Mouse (Mus musculus) liver, embryonic 11.5 days (tissue): ENCODE data around the gene Fam78a. TPM values are rescaled to one million over a fixed set of nuclear protein-coding genes. Genes with fewer than 3 reads are reported as not detected.
"Not testable (repeated sequence)": the region's sequence is repeated elsewhere in the genome, so short reads cannot be mapped to it uniquely, and the experiment has no call there.

Source experiments
- ATAC-seq: fragments of 200-750 bp; cut with Nextera tagmentation; replicated peaks from 2 replicates; pipeline ENCODE4 v1.8.0; 2017; ENCODE audit warnings: moderate number of reproducible peaks, mild to moderate bottlenecking, moderate TSS enrichment, moderate library complexity; ENCODE audit not compliant: low FRiP score
- DNase-seq: peaks from one replicate; pipeline ENCODE4 v3.0.0-alpha.2; 2017; ENCODE audit warnings: low spot score
- H3K27ac ChIP-seq: fragments of 300-500 bp; sonication (generic); 2 replicates; pipeline ENCODE4 v1.5.1; 2014; ENCODE audit warnings: mild to moderate bottlenecking, low read depth, low read length, control low read depth
- H3K27me3 ChIP-seq: fragments of 300-500 bp; sonication (generic); replicated peaks from 2 replicates; pipeline ENCODE4 v1.6.1; 2014; ENCODE audit warnings: low read length, mixed read lengths; ENCODE audit not compliant: control insufficient read depth, insufficient read depth
- H3K36me3 ChIP-seq: fragments of 300-500 bp; sonication (generic); 2 replicates; pipeline ENCODE4 v1.6.1; 2014; ENCODE audit warnings: mild to moderate bottlenecking, low read length, moderate library complexity, mixed read lengths; ENCODE audit not compliant: control insufficient read depth, insufficient read depth
- H3K4me1 ChIP-seq: fragments of 300-500 bp; sonication (generic); replicated peaks from 2 replicates; pipeline ENCODE4 v1.6.1; 2014; ENCODE audit warnings: low read length, mixed read lengths; ENCODE audit not compliant: control insufficient read depth, insufficient read depth
- H3K4me2 ChIP-seq: fragments of 300-500 bp; sonication (generic); 2 replicates; pipeline ENCODE4 v1.6.1; 2014; ENCODE audit warnings: mild to moderate bottlenecking, control low read depth, moderate library complexity
- H3K4me3 ChIP-seq: fragments of 300-500 bp; sonication (generic); 2 replicates; pipeline ENCODE4 v1.5.1; 2014; ENCODE audit warnings: low read depth, low read length, control low read depth
- H3K9ac ChIP-seq: fragments of 300-500 bp; sonication (generic); 2 replicates; pipeline ENCODE4 v1.6.1; 2014; ENCODE audit warnings: low read depth, low read length, control low read depth
- H3K9me3 ChIP-seq: fragments of 300-500 bp; sonication (generic); 2 replicates; pipeline ENCODE4 v1.6.1; 2016; ENCODE audit warnings: low read length, inconsistent platforms, mixed read lengths; ENCODE audit not compliant: control insufficient read depth
- WGBS: fragments of 180-500 bp; shearing (Covaris S2); extraction: QIAGEN DNeasy Blood & Tissue Kit; methylation state at CpG from one replicate; pipeline ENCODE4 v1.1.7; 2014; 5-methylcytosine and 5-hydroxymethylcytosine counted together
- polyA plus RNA-seq: library from polyadenylated mRNA; unstranded; fragments of >200 nt; fragmentation: Nextera tagmentation; extraction: Ambion mirVana; gene quantifications from 2 replicates; pipeline ENCODE4 v1.2.1, GENCODE M21; 2014

Gene Fam78a
- polyA plus RNA-seq, 1 experiment from 2014 or later: 19.2 TPM

GRCm38 (mm10) chr2:32052418-32052817 lies 32.2 kb downstream of the Fam78a start:
- Histone ChIP-seq H3K27ac (no peak overlapping the region), H3K4me2 (no peak overlapping the region), H3K4me1 (peaks cover 11% of the 10 kb centered on the region; the same call in 1 of the 2 replicates), H3K27me3 (no peaks in the 10 kb centered on the region), H3K36me3 (peaks cover 19% of the 10 kb centered on the region), H3K9me3 (no peaks in the 10 kb centered on the region), H3K9ac (no peak overlapping the region), H3K4me3 (no peak overlapping the region)
- ATAC-seq (no peak), DNase-seq (no peak)
- 94% methylated on average over 7 of the region's 7 CpGs for WGBS

DNA sequence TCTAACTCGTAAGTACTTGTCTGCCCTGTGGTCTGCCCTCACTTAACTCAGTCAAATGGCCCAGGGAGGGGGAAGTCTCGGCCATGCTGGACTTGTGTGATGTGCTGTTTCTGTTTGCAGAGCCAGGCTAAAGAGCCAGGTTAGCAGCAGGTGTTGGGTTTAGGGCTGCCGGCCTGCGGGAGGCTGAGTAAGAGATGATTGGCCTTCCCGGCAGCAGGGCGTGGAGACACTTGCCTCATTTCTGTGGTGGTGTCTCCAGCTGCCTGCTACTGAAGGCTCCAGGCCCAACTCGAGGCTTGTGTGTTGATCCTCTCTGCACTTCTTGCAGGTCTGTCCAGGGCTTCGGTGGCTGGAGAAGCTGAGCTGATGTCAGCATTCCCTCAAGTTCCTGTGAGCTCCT lies 32.9 kb downstream of the Fam78a start:
- Histone ChIP-seq H3K27me3 (no peaks in the 10 kb centered on the region), H3K9ac (no peak overlapping the region), H3K9me3 (no peaks in the 10 kb centered on the region), H3K4me3 (no peak overlapping the region), H3K36me3 (peaks cover 19% of the 10 kb centered on the region), H3K27ac (no peak overlapping the region), H3K4me1 (0 out of 2 replicates have a peak, but pooled peaks cover 8% of the 10 kb centered on the region), H3K4me2 (no peak overlapping the region)
- no peak for DNase-seq
- ATAC-seq: no peak
- 92% methylated on average over 8 of the region's 8 CpGs for WGBS

DNA sequence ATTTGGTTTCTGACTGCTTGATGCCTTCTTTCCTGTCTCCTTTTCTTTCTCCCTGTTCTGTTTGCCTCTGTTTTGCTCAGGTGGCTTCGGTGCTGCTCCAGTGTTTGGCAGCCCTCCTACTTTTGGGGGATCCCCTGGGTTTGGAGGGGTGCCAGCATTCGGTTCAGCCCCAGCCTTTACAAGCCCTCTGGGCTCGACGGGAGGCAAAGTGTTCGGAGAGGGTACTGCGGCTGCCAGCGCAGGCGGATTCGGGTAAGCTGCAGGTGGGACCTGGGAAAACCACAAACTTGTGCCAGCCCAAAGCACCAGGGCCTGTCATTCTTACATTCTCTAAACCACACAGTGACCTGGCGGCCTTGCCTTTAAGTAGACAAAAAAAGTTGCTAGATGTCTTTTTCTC lies 37.3 kb downstream of the Fam78a start:
- Histone ChIP-seq H3K4me1 (no peaks in the 10 kb centered on the region), H3K4me3 (no peak overlapping the region), H3K9ac (no peak overlapping the region), H3K4me2 (no peak overlapping the region), H3K27me3 (no peaks in the 10 kb centered on the region), H3K9me3 (no peaks in the 10 kb centered on the region), H3K36me3 (peaks cover 38% of the 10 kb centered on the region), H3K27ac (no peak overlapping the region)
- 92% methylated on average over 10 of the region's 10 CpGs for WGBS
- DNase-seq (no peak), ATAC-seq (no peak)

- Histone ChIP-seq H3K27me3 (no peaks in the 10 kb centered on the region), H3K9me3 (no peaks in the 10 kb centered on the region), H3K36me3 (peaks cover 38% of the 10 kb centered on the region), H3K27ac (no peak overlapping the region), H3K9ac (no peak overlapping the region), H3K4me2 (no peak overlapping the region), H3K4me1 (no peaks in the 10 kb centered on the region), H3K4me3 (no peak overlapping the region)
- DNase-seq (no peak), ATAC-seq (no peak)
- WGBS: 89% methylated on average over 10 of the region's 10 CpGs
Observed at GRCm38 (mm10) chr2:32046009-32046408, 38.6 kb downstream of the Fam78a start.

GRCm38 (mm10) chr2:32045375-32045774 lies 39.3 kb downstream of the Fam78a start:
- Histone ChIP-seq H3K36me3 (peaks cover 36% of the 10 kb centered on the region), H3K27me3 (no peaks in the 10 kb centered on the region), H3K4me3 (no peak overlapping the region), H3K27ac (no peak overlapping the region), H3K4me2 (no peak overlapping the region), H3K4me1 (no peaks in the 10 kb centered on the region), H3K9ac (no peak overlapping the region), H3K9me3 (no peaks in the 10 kb centered on the region)
- ATAC-seq (no peak), DNase-seq (no peak)
- 86% methylated on average over 6 of the region's 6 CpGs for WGBS

DNA sequence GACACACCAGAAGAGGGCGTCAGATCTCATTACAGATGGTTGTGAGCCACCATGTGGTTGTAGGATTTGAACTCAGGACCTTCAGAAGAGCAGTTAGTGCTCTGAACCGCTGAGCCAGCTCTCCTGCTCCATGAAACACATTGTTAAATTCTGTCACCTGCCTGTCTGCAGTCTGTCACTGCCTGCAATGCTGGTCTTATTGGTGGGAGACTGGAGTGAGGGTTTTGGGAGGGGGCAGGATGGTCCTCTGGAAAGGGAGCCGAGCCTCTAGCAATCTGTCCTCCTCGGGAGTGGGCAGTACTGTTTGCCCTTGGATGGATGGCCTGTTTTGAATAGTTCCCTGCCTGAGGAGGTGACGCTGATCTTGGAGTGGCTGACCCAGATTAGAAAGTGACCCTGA lies 40.8 kb downstream of the Fam78a start:
- H3K9ac ChIP-seq: no peak overlapping the region
- H3K27ac ChIP-seq: no peak overlapping the region
- H3K4me3 ChIP-seq: no peak overlapping the region
- H3K4me2 ChIP-seq: no peak overlapping the region
- H3K9me3 ChIP-seq: no peaks in the 10 kb centered on the region
- H3K27me3 ChIP-seq: no peaks in the 10 kb centered on the region
- peaks cover 41% of the 10 kb centered on the region for H3K36me3 ChIP-seq
- ATAC-seq: no peak
- no peak for DNase-seq
- 71% methylated on average over 5 of the region's 5 CpGs for WGBS
- no peaks in the 10 kb centered on the region for H3K4me1 ChIP-seq

- H3K4me3 ChIP-seq: no peak overlapping the region
- H3K4me1 ChIP-seq: no peaks in the 10 kb centered on the region
- no peak overlapping the region for H3K9ac ChIP-seq
- no peaks in the 10 kb centered on the region for H3K27me3 ChIP-seq
- WGBS: 90% methylated on average over 2 of the region's 2 CpGs
- DNase-seq: no peak
- no peak overlapping the region for H3K27ac ChIP-seq
- no peak for ATAC-seq
- H3K4me2 ChIP-seq: no peak overlapping the region
- H3K36me3 ChIP-seq: peaks cover 41% of the 10 kb centered on the region
- H3K9me3 ChIP-seq: no peaks in the 10 kb centered on the region
Observed at GRCm38 (mm10) chr2:32041087-32041486, 43.6 kb downstream of the Fam78a start.

- not testable (repeated sequence) for H3K4me2 ChIP-seq, H3K27me3 ChIP-seq, H3K4me3 ChIP-seq, H3K9ac ChIP-seq, H3K27ac ChIP-seq, ATAC-seq, H3K4me1 ChIP-seq, H3K9me3 ChIP-seq, DNase-seq
- WGBS: 95% methylated on average over 9 of the region's 9 CpGs
- H3K36me3 ChIP-seq: peaks cover 38% of the 10 kb centered on the region
Observed at GRCm38 (mm10) chr2:32040646-32041045, 44.0 kb downstream of the Fam78a start.

DNA sequence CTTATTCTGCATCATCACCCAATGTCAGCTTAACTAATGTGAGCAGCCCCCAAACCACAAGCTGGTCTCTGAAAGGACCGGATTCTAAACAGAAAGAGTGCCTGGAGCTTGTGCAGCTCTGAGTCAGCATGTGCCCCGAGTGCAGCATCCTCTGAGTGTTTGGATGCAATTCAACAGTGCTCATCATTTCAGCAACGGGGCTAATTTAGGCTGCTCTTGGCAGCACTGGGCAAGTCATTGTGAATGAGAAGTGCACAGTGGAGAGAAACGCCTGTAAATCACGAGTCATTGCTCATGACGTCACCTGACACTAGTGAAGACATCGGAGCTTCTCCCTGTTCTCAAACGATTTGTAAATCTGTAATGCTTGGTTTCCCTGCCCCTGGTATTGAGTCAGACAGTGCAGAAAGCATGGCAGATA lies 46.0 kb downstream of the Fam78a start:
- 85% methylated on average over 8 of the region's 8 CpGs for WGBS
- H3K9me3 ChIP-seq: no peaks in the 10 kb centered on the region
- H3K27me3 ChIP-seq: no peaks in the 10 kb centered on the region
- no peaks in the 10 kb centered on the region for H3K4me1 ChIP-seq
- H3K4me2 ChIP-seq: no peak overlapping the region
- H3K36me3 ChIP-seq: peaks cover 41% of the 10 kb centered on the region
- H3K27ac ChIP-seq: no peak overlapping the region
- H3K4me3 ChIP-seq: no peak overlapping the region
- DNase-seq: no peak
- H3K9ac ChIP-seq: no peak overlapping the region
- ATAC-seq: no peak
